Mouse (Mus musculus): ENCODE measurements at regions not wholly inside any gene's neighbourhood (a gene's known extent, or its start where the extent isn't known, plus 50 kb on each side); places are given as distances from the start of the nearest gene placed in this dataset.

GRCm38 (mm10) chr3:115655020-115655419, 59.9 kb downstream of the S1pr1 start:
- peak; percentile 66 for ATAC-seq (replicated peaks; ENCODE audit: poor library complexity, severe bottlenecking)

DNA sequence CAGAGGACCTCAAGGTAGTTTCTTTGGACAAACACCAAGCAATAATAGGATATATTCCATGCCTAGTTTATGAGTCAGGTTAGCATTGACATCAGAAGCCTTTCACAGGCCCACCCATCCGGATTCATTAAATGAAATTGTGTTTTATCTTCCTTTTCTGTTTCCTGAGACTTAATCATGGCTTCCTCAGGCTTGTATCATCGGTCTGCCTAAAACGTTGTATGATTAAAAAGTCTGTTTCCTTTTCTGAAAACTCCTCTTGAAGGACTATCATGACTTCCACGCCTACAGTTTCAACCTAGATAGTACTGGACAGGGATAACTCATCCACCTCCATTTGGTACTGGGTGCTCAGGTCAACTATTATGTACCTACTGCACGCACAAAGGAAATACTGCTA, 62.6 kb downstream of the S1pr1 start:
- ATAC-seq (replicated peaks; ENCODE audit: poor library complexity, severe bottlenecking) = no peak

DNA sequence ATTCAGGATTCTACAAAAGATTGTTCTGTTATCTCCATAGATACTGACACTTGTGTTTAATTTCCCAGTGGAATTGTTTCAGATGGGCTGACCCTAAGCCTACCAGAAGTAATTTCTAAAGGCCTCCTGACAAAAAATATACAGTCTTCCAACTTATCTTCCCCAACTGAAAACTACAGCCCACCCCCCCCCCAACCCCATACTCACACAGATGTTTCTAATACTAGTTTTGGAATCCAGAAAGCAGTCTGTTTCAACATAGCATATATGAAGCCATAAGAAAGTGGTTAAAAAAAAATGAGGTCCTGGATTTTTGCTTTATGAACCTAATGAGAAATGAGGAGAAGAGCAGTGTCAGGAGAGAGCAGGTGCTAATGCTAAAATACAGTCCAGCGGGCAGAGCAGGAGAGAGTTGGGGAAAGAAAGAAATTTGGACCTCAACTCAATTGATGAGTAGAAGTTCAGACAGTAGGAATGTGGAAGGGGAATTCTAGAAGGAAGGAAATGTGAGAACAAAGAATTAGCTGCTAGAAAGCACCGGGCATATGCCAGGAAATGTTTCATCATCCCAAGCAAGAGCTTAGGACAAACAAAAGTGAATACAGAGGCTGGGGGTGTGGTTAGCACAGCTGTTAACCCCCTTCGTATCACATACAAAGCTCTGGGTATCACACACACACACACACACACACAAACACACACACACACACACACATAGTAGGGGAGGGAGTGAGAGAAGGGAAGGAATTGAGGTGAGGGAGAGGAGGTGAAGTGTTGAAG, 65.3 kb downstream of the S1pr1 start:
- 0 out of 2 replicates have a peak, but pooled peaks have one; percentile 44 for ATAC-seq (replicated peaks; ENCODE audit: poor library complexity, severe bottlenecking)

GRCm38 (mm10) chr3:115646993-115647392, 67.9 kb downstream of the S1pr1 start:
- ATAC-seq (replicated peaks; ENCODE audit: poor library complexity, severe bottlenecking) = no peak

DNA sequence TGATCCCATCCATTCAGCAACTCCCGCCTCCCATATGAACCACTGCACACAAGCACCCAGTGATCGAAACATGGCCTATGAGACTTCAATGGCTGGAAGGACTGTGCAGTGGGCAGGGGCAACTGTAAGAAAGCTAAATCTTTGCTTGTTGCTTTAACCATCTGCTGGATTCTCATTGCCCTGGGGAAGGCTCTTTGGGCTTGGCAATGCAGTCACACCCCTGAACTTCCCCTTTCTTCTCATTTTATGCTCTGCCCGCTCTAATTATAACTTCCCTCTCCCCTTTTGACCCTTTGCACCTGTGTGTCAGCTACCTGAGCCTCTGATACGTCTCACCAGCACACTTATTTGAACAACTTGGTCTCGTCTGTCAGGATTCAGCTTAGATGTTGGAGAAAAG, 70.6 kb downstream of the S1pr1 start:
- peak; percentile 33 for ATAC-seq (replicated peaks; ENCODE audit: poor library complexity, severe bottlenecking)

DNA sequence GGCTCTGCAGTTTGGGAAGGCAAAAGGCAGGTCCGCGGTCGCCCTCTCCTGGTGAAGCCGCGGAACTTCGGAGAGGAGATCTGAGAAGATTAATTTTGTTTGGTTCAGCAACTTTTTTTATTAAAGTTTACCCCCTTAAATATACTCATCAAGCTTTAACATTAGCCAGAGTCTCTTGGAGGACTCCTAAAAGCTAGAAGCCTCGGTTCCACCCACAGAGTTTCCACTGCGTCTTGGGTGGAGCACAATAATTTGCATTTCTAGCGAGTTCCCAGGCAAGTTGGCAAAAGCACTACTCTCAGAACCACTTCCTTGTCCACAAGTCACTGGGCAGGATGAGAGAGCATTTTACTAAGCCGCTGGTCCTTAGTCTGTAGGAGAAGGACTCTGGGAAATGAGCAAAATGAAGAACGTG, 72.0 kb downstream of the S1pr1 start:
- peak; percentile 62 for ATAC-seq (replicated peaks; ENCODE audit: poor library complexity, severe bottlenecking)

DNA sequence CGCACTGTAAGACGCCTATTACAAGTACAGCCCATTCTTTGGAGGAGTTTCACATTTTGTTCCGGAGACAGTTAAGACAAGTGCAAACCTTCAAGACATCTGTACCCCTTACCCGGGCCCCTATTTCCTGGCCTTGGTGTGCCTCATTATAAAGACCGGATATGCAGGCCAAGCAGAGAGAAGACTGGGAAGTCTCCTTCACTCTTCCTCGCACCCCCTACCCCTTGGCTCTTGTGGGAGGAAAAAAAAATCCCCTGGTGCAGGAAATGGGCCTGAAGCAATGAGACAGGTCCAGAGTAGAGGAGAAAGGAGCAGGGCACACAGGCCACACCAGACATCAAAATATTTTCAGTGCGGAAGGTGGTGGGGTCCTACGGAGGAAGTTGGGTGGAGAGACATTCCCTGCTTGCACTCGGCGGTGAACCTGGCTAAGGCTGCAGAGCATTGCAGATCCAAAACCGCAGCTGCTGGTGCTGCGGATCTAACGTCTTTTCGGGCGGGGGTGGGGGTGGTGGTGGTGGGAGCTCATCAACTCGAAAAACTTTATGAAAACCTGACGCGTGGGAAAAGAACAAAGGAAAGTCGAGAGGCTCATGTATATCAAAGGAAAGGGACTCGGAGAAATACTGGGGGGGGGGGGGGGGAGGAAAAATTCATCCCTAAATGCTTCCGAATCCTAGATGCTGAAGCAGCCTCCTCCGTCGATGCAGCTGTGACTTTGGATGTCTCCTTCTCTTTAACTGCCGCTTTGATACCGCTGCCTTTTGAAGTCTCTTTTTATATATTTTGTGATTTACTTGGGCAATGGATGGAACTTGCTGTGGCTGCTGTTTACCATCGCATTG, 72.6 kb downstream of the S1pr1 start:
- ATAC-seq (replicated peaks; ENCODE audit: poor library complexity, severe bottlenecking) = peak; percentile 35

DNA sequence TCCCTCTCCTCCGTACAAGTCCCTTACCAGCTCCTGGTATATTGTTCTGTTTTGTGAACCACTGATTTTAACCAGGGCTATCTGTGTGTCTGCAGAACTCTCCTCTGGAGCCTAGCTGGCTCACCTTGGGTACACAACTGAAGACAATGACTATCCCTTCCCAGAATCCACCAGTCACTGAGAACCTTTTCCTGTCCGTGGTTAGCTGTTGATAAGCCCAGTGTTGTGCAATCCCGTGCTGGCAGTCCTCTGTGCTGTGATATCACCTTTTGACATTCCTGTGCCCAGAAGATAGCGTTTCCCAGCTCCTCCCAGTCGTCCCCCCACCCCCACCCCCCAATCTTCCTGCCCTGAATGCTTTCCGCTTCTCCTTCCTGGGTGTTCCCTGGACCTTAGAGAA, 73.5 kb downstream of the S1pr1 start:
- peak; percentile 49 for ATAC-seq (replicated peaks; ENCODE audit: poor library complexity, severe bottlenecking)

GRCm38 (mm10) chr3:115635487-115635886, 79.4 kb downstream of the S1pr1 start:
- no peak for ATAC-seq (replicated peaks; ENCODE audit: poor library complexity, severe bottlenecking)

DNA sequence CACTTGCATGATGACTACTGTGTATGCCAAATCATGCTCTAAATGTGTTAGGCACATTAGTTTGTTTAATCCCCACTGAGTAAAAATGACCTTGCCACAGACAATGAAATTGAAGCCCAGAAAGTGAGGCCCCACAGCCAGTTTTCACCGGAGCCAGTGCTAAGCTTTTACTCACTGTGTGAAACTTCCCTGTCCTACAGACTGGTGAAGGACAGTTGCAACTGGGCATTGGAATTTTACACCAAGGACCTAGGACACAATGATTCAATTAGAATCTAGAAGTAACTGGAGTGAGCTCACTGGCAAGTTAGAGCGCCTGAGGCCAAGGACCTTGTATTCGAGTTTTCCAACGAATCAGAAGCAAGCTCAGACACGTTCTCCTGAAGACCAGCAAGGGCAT, 79.8 kb downstream of the S1pr1 start:
- no peak for ATAC-seq (replicated peaks; ENCODE audit: poor library complexity, severe bottlenecking)

GRCm38 (mm10) chr3:115632417-115632743, 82.5 kb downstream of the S1pr1 start:
- ATAC-seq (replicated peaks; ENCODE audit: poor library complexity, severe bottlenecking) = no peak

GRCm38 (mm10) chr3:115631573-115632416, 83.1 kb downstream of the S1pr1 start:
- ATAC-seq (replicated peaks; ENCODE audit: poor library complexity, severe bottlenecking) = no peak

GRCm38 (mm10) chr3:115622920-115623319, 92.0 kb downstream of the S1pr1 start:
- ATAC-seq (replicated peaks; ENCODE audit: poor library complexity, severe bottlenecking) = no peak

DNA sequence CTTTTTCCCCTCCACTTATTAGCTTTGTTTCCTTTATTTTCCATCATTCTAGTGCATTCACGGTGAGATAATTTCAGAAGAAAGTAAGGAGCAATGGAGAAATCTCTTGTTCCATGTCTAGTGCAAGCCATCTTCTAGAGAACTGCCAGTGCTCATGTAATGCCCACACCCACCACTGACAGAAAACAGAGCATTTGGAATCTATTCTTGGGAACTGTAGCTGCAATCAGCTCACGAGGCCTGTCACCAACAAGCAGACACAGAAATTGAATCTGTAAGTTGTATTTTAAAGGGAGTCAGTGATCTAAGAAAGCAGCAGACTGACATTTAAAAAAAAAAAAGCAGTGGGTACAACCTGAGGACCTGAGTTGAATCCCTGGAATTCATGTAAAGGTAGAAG, 92.6 kb downstream of the S1pr1 start:
- ATAC-seq (replicated peaks; ENCODE audit: poor library complexity, severe bottlenecking) = no peak

- ATAC-seq (replicated peaks; ENCODE audit: poor library complexity, severe bottlenecking) = no peak
These were observed 94.9 kb downstream of the S1pr1 start for GRCm38 (mm10) chr3:115619970-115620369.

DNA sequence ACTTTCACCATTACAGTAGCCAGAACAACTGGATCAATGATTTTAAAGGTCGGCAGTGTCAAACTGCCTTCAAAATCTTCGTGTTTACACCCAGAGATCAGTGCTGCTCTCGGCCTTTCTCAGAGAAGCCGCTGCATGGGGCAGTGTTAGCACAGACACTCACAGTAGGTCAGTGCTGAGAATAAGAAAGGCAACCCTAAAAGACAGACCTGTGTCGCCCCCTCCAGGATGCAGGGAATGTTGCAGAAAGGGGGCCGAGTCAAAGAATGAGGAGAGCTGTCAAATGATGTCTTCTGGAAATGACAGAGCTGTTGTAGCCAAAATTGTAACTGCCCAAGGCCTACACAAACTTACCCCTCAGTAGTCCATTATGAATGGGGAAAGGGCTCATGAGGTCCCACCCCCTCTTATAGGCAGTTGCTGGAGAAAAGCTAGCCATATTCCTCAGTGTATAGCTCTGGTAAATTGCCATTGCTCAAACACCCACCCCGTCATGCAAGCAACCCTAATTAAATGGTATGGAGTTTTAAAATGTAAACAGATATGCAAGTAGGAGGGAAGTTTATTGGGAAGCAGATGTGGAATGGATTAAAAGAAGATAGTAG, 98.8 kb downstream of the S1pr1 start:
- ATAC-seq (replicated peaks; ENCODE audit: poor library complexity, severe bottlenecking) = peak; percentile 76

DNA sequence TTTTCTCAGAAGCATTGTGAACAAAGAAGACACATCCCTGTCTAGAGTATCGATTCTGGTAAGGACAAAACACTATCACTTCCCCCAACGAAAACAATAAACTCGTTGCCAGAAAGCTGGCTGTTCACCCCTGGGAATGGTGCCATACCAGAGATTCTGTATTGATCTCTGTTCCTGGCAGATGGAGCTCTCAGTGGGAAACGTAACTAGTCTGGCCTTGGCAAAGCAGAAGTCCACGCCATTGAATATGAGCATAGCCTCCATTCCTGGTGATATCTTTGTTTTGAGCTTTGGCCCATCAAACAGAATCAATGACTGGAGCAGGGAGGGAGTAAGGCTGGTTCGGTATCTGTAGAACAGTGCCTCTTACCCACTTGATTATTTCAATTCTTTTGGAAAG, 102.0 kb downstream of the S1pr1 start:
- no peak for ATAC-seq (replicated peaks; ENCODE audit: poor library complexity, severe bottlenecking)

- ATAC-seq (replicated peaks; ENCODE audit: poor library complexity, severe bottlenecking) = no peak
These were observed 106.8 kb downstream of the S1pr1 start for GRCm38 (mm10) chr3:115608087-115608486.

DNA sequence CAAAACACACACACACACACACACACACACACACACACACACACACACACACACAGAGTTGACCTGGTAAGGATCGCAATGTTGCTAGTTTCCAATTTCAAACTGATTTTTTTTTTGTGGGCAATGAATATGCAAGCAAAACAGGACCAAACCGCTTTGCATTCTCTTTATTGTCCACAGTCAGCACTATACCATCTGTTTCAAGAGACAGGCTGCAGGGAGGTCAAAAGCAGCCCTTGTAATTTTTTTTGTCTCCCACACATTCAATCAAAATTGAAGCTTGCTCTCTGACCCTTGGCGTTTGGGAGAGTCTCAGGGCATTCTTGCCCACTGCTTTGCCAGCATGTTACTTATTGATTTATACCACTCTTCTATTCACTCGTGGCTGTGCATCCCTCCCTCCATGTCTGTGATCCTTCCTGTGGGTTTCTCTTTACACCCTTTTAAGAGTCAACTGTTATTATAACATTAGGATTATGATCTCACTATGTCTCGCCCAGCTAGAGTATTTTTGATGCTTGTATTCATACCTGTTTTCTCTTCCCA, 110.1 kb downstream of the S1pr1 start:
- no peak for ATAC-seq (replicated peaks; ENCODE audit: poor library complexity, severe bottlenecking)

GRCm38 (mm10) chr3:115604267-115604666, 110.6 kb downstream of the S1pr1 start:
- ATAC-seq (replicated peaks; ENCODE audit: poor library complexity, severe bottlenecking) = no peak
